Mouse (Mus musculus) hindbrain, embryonic 16.5 days (tissue): Measurements from ENCODE around the gene St6galnac5. TPM values are rescaled to one million over a fixed set of nuclear protein-coding genes. Genes with fewer than 3 reads are reported as not detected.
A peak's percentile ranks its signal among the peaks of the same experiment; 100 is the strongest.

Experiments
- ATAC-seq: fragments of 200-750 bp; cut with Nextera tagmentation; 2 replicates; pipeline ENCODE4 v1.8.0; 2017; ENCODE audit warnings: moderate TSS enrichment, moderate library complexity
- H3K27ac ChIP-seq: fragments of 300-500 bp; sonication (generic); 2 replicates; pipeline ENCODE4 v1.5.1; 2014; ENCODE audit warnings: low read depth, mild to moderate bottlenecking, control low read depth, low read length, moderate library complexity
- H3K27me3 ChIP-seq: fragments of 300-500 bp; sonication (generic); replicated peaks from 2 replicates; pipeline ENCODE4 v1.6.1; 2014; ENCODE audit warnings: low read length; ENCODE audit not compliant: control insufficient read depth, insufficient read depth
- H3K36me3 ChIP-seq: fragments of 300-500 bp; sonication (generic); 2 replicates; pipeline ENCODE4 v1.6.1; 2014; ENCODE audit warnings: mild to moderate bottlenecking, low read length, moderate library complexity, mixed read lengths; ENCODE audit not compliant: control insufficient read depth, insufficient read depth
- H3K4me1 ChIP-seq: fragments of 300-500 bp; sonication (generic); 2 replicates; pipeline ENCODE4 v1.6.1; 2014; ENCODE audit warnings: low read depth, low read length; ENCODE audit not compliant: control insufficient read depth, insufficient read depth
- H3K4me2 ChIP-seq: fragments of 300-500 bp; sonication (generic); 2 replicates; pipeline ENCODE4 v1.6.1; 2014; ENCODE audit warnings: mild to moderate bottlenecking, low read length, control low read depth, moderate library complexity
- H3K4me3 ChIP-seq: fragments of 300-500 bp; sonication (generic); 2 replicates; pipeline ENCODE4 v1.5.1; 2014; ENCODE audit warnings: mild to moderate bottlenecking, low read length, control low read depth, moderate library complexity
- H3K9ac ChIP-seq: fragments of 300-500 bp; sonication (generic); 2 replicates; pipeline ENCODE4 v1.6.1; 2014; ENCODE audit warnings: low read depth, mild to moderate bottlenecking, control low read depth, low read length, moderate library complexity
- H3K9me3 ChIP-seq: fragments of 300-500 bp; sonication (generic); 2 replicates; pipeline ENCODE4 v1.6.1; 2014; ENCODE audit warnings: mild to moderate bottlenecking, low read length, moderate library complexity; ENCODE audit not compliant: control insufficient read depth
- WGBS: fragments of 180-500 bp; shearing (Covaris S2); extraction: QIAGEN DNeasy Blood & Tissue Kit; methylation state at CpG from one replicate; pipeline ENCODE4 v1.1.7; 2014; 5-methylcytosine and 5-hydroxymethylcytosine counted together
- polyA plus RNA-seq: library from polyadenylated mRNA; unstranded; fragments of >200 nt; fragmentation: Nextera tagmentation; extraction: Ambion mirVana; gene quantifications from 2 replicates; pipeline ENCODE4 v1.2.1, GENCODE M21; 2015

St6galnac5 gene
- polyA plus RNA-seq, 1 experiment from 2014 or later: 21.1 TPM

GRCm38 (mm10) chr3:152872054-152872453, 110.0 kb downstream of the St6galnac5 start:
- H3K4me3 ChIP-seq: no peak overlapping the region
- H3K4me2 ChIP-seq: no peak overlapping the region
- H3K9ac ChIP-seq: no peak overlapping the region
- H3K27me3 ChIP-seq: no peaks in the 10 kb centered on the region
- peaks cover 7% of the 10 kb centered on the region; the same call in 1 of the 2 replicates for H3K4me1 ChIP-seq
- no peaks in the 10 kb centered on the region for H3K36me3 ChIP-seq
- no peak overlapping the region; the same call in 1 of the 2 replicates for H3K27ac ChIP-seq
- no peak for ATAC-seq
- H3K9me3 ChIP-seq: no peaks in the 10 kb centered on the region
- WGBS: 43% methylated on average over 12 of the region's 12 CpGs

- no peak for ATAC-seq
- H3K27me3 ChIP-seq: no peaks in the 10 kb centered on the region
- H3K9me3 ChIP-seq: no peaks in the 10 kb centered on the region
- no peak overlapping the region for H3K9ac ChIP-seq
- no peak overlapping the region for H3K4me2 ChIP-seq
- H3K36me3 ChIP-seq: no peaks in the 10 kb centered on the region
- WGBS: 49% methylated on average over 12 of the region's 12 CpGs
- no peak overlapping the region for H3K4me3 ChIP-seq
- H3K4me1 ChIP-seq: no peaks in the 10 kb centered on the region; the same call in 1 of the 2 replicates
- no peak overlapping the region for H3K27ac ChIP-seq
These were observed 114.2 kb downstream of the St6galnac5 start for GRCm38 (mm10) chr3:152867654-152868525.

GRCm38 (mm10) chr3:152866035-152866965, 115.7 kb downstream of the St6galnac5 start:
- Histone ChIP-seq H3K9ac (no peak overlapping the region), H3K4me3 (no peak overlapping the region), H3K27me3 (no peaks in the 10 kb centered on the region), H3K36me3 (no peaks in the 10 kb centered on the region), H3K9me3 (no peaks in the 10 kb centered on the region), H3K4me1 (no peaks in the 10 kb centered on the region), H3K4me2 (peak overlapping the region; percentile 22; the same call in 1 of the 2 replicates), H3K27ac (no peak overlapping the region)
- WGBS: 50% methylated on average over 22 of the region's 22 CpGs
- peak; percentile 67 for ATAC-seq

GRCm38 (mm10) chr3:152861978-152862377, 120.1 kb downstream of the St6galnac5 start:
- 56% methylated on average over 1 of the region's 1 CpGs for WGBS
- H3K27me3 ChIP-seq: no peaks in the 10 kb centered on the region
- no peaks in the 10 kb centered on the region for H3K9me3 ChIP-seq
- no peak overlapping the region for H3K27ac ChIP-seq
- H3K36me3 ChIP-seq: no peaks in the 10 kb centered on the region
- no peak overlapping the region for H3K4me2 ChIP-seq
- no peak overlapping the region for H3K4me3 ChIP-seq
- no peak for ATAC-seq
- no peak overlapping the region for H3K9ac ChIP-seq
- H3K4me1 ChIP-seq: no peaks in the 10 kb centered on the region

- ATAC-seq: no peak
- Histone ChIP-seq H3K4me3 (no peak overlapping the region), H3K27ac (no peak overlapping the region), H3K4me1 (0 out of 2 replicates have a peak, but pooled peaks cover 2% of the 10 kb centered on the region), H3K4me2 (no peak overlapping the region), H3K36me3 (no peaks in the 10 kb centered on the region), H3K9ac (no peak overlapping the region), H3K9me3 (no peaks in the 10 kb centered on the region), H3K27me3 (no peaks in the 10 kb centered on the region)
- WGBS: 86% methylated on average over 4 of the region's 4 CpGs
These were observed 120.6 kb downstream of the St6galnac5 start for GRCm38 (mm10) chr3:152861450-152861849.

GRCm38 (mm10) chr3:152856095-152856494, 126.0 kb downstream of the St6galnac5 start:
- H3K27ac ChIP-seq: no peak overlapping the region
- no peak overlapping the region for H3K4me3 ChIP-seq
- peak; percentile 52; the same call in 1 of the 2 replicates for ATAC-seq

GRCm38 (mm10) chr3:152855006-152855614, 126.9 kb downstream of the St6galnac5 start:
- no peaks in the 10 kb centered on the region for H3K27me3 ChIP-seq
- H3K27ac ChIP-seq: no peak overlapping the region
- H3K4me1 ChIP-seq: peaks cover 9% of the 10 kb centered on the region; the same call in 1 of the 2 replicates
- ATAC-seq: no peak
- H3K4me2 ChIP-seq: no peak overlapping the region
- no peak overlapping the region for H3K4me3 ChIP-seq
- no peaks in the 10 kb centered on the region for H3K36me3 ChIP-seq
- H3K9me3 ChIP-seq: no peaks in the 10 kb centered on the region
- 57% methylated on average over 12 of the region's 12 CpGs for WGBS
- H3K9ac ChIP-seq: no peak overlapping the region

More at GRCm38 (mm10) chr3:152856095-152856494, 126.0 kb downstream of the St6galnac5 start:
- 40% methylated on average over 10 of the region's 10 CpGs for WGBS
- Histone ChIP-seq H3K4me2 (no peak overlapping the region), H3K9me3 (no peaks in the 10 kb centered on the region), H3K27me3 (no peaks in the 10 kb centered on the region), H3K9ac (no peak overlapping the region), H3K36me3 (no peaks in the 10 kb centered on the region), H3K4me1 (peaks cover 9% of the 10 kb centered on the region; the same call in 1 of the 2 replicates)

GRCm38 (mm10) chr3:152843925-152844324, 138.1 kb downstream of the St6galnac5 start:
- ATAC-seq: no peak
- no peaks in the 10 kb centered on the region for H3K36me3 ChIP-seq
- peaks cover 5% of the 10 kb centered on the region for H3K4me1 ChIP-seq
- no peak overlapping the region for H3K4me2 ChIP-seq
- no peaks in the 10 kb centered on the region for H3K9me3 ChIP-seq
- H3K9ac ChIP-seq: no peak overlapping the region
- H3K27ac ChIP-seq: no peak overlapping the region
- no peak overlapping the region for H3K4me3 ChIP-seq
- no peaks in the 10 kb centered on the region for H3K27me3 ChIP-seq
